Mouse (Mus musculus): ENCODE results near the gene Fdx1l.

Fdx1l gene

GRCm38 (mm10) chr9:21029291-21030054 is 43.9 kb downstream of the Fdx1l start, which contains the start of gene Icam4:
Gene Icam4 (plus strand): TSS chr9:21029373.
- in situ Hi-C loops (cut with MboI, MseI) = loop anchor here (5.0 kb wide), 1 partner anchor 118 kb away; the partner anchor contains the start of gene Cdc37

GRCm38 (mm10) chr9:21028560-21029110 is 44.8 kb downstream of the Fdx1l start:
- in situ Hi-C loops (cut with MboI, MseI) = no loop called here

GRCm38 (mm10) chr9:21027774-21028290 is 45.6 kb downstream of the Fdx1l start:
- in situ Hi-C loops (cut with MboI, MseI) = no loop called here

GRCm38 (mm10) chr9:21026849-21027248 is 46.6 kb downstream of the Fdx1l start:
- in situ Hi-C loops (cut with MboI, MseI) = no loop called here

- in situ Hi-C loops (cut with MboI, MseI) = no loop called here
These were observed 48.1 kb downstream of the Fdx1l start for GRCm38 (mm10) chr9:21025258-21025810.

GRCm38 (mm10) chr9:21022726-21023125 is 50.7 kb downstream of the Fdx1l start:
- in situ Hi-C loops (cut with MboI, MseI) = loop anchor here (25.0 kb wide), 1 partner anchor 110 kb away; no protein-coding TSS in a partner anchor

GRCm38 (mm10) chr9:21022288-21022687 is 51.1 kb downstream of the Fdx1l start:
- in situ Hi-C loops (cut with MboI, MseI) = loop anchor here (25.0 kb wide), 1 partner anchor 110 kb away; no protein-coding TSS in a partner anchor

GRCm38 (mm10) chr9:21021363-21021762 is 52.1 kb downstream of the Fdx1l start:
- in situ Hi-C loops (cut with MboI, MseI) = loop anchor here (25.0 kb wide), 1 partner anchor 109 kb away; no protein-coding TSS in a partner anchor

- in situ Hi-C loops (cut with MboI, MseI) = loop anchor here (25.0 kb wide), 1 partner anchor 106 kb away; no protein-coding TSS in a partner anchor
These were observed 54.8 kb downstream of the Fdx1l start for GRCm38 (mm10) chr9:21018600-21018999.

Data from regulatory T cell (primary cell).